Mouse (Mus musculus) right cerebral cortex, adult 2 months (tissue): ENCODE measurements around the gene Tango6.
"Not testable (repeated sequence)": the region's sequence is repeated elsewhere in the genome, so short reads cannot be mapped to it uniquely, and the experiment has no call there.

ENCODE experiments used
- DNase-seq, 2 experiments: peaks; one replicate each; pipeline ENCODE4 v3.0.0; 2021 to 2022; ENCODE audit warnings: low spot score in 2 of 2

Gene Tango6

DNA sequence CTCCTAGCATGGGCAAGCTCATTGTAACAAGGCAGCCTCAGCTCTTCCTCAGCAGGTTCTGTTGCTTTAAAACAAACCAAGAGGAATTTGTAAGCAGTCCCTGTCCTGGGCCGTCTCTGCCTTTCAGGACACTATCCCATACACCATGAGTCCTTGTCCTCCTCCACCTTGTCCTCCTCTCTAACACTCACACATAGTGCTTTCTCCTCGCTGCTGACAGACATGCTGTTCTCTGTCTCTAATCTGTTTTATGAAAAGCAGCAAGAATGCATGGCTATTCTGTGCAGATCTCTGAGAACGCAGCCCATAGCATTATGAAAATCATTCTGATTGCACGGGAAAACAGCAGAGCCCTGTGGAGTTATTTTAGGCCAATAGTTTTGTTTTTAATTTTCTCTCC is 78.4 kb downstream of the Tango6 start:
- peak in 1 of 2 experiments; percentile 11 for DNase-seq

DNA sequence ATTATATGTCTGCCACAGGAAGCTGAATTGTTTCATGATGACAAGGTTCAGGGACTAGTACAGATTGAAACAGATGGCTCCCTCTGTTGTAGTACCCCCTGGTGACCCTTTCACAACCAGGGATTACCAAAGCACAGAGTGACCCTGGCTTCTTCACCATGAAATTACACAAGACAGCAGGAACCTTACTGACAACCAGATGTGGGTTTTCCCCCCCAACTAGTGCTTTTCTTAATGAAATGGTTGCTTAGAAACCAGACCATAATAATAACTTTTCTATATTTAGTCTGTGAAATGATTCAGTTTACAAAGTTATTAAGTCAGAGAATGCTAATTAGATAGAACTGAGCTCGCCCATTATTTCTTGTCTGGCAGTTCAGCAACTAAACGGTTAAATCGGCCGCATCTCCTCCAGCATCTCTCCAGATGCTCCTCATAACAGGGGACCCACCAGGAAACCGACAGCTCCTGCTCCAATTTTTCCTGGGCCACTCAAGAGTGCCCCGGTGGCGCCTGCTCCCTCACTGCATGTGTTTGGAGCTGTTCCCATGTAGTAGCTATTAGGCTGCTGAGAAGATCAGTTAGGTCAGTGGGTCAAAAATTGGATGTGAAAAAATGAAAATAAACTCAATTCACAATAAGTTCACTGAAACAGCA is 79.1 kb downstream of the Tango6 start:
- no peak for DNase-seq

DNA sequence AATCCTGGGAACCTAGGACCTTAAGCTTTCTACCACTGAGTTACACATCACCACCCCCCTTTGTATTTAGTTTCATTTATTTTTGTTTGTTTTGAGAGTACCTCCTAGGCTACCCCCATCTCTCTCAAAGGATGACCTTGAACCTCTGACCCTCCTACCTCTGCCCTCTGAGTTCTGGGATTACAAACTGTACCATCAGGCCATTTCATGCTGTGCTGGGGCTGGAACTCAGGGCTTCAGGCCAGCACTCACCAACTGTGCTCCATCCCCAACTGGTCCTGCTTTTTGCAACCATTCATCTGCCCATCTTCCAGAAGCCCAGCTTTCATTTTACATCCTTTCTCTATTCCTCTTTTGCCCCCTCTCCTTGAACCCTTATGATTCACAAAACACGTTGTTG is 81.7 kb downstream of the Tango6 start:
- no peak for DNase-seq

DNA sequence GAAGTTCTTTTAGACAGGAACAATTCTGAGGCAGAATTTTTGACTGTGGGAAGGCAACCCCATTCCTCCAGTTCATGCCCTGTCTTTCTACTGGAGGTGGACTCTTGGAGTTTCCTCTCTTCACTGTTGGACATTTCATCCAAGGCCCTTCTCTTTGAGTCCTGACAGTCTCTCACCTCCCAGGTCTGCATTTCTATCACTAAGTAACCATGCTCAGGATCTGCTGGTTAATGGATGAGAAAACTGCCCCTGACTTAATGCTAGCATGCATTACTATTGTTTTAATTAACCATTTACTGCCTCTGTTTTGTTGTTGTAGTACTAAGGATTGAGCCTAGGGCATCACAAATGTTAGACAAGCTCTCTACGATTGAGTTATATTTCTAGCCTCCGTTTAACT is 82.7 kb downstream of the Tango6 start:
- DNase-seq: no peak

DNA sequence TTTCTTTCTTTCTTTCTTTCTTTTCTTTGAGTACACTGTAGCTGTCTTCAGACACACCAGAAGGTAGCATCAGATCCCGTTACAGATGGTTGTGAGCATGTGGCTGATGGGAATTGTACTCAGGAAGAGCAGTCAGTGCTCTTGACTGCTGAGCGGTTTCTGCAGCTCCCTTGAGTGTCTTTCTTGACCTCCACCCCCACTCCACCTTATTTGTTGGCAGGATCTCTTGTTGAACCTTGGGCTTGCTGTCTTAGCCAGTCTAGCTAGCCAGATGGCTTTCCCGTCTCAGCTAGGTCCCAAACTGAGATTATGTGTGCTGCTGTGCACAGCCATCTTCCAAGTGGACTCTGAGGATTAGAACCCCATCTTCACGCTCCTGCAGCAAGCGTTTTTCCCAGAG is 83.9 kb downstream of the Tango6 start:
- DNase-seq: no peak

DNA sequence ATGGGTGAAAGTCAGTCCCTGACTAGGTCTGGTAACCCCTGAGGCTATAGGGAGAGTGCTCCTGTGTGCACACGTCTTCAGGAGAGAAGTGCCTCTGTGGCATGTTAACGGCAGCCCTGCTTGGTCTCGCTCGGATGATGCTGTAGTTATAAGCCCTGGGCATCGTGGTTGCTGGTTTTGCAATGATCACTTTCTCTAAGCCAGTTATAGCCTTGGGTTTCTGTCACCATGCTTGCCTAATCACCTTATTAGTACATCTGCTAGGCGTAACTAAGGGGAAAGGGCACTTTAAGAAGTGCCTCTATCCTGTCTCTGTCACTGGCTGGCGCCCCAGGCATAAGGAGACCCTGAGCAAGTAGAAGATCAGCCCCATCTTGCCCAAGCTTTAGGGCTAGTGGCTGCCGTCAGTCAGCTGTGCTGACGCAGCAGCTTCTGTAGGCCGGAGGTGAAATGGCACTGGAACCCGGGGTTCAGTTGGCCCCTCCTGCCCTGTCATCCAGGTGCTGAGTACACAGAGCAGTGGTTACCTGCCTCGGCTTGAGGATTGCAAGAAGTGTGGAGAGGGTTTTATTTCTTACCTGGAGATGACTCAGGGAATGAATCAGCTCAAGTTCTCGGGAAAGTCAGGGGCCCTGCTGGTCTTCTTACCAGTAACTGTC is 86.4 kb downstream of the Tango6 start:
- DNase-seq: no peak

DNA sequence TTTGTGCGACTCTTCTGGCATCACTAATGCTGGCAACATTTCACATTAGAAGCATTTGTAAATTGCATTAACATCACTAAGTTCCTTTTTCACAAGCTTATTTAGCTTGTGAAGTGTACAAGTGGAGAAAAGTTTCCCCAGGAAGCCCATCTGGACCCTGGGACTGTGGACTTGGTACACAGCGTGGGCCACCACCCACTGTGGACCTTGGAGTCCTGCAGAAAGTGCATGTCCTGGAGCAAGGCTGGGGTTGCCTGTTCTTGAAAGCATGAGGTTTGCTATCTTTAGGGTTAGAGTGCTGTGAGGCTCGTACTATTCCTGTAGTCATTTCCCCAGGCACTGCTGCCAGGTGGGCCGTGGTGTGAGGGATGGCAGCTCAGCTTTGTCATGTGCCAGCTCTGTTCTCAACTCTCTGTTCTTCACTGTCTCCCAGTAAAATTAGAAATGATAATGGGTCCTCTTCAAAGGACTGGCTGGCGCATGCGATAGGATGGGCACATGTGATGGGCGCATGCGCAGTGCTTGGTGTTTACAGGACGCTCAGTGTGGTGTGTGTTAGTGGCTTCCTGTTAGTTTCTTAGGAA is 87.8 kb downstream of the Tango6 start:
- peak; percentile 49 to 53 for DNase-seq

DNA sequence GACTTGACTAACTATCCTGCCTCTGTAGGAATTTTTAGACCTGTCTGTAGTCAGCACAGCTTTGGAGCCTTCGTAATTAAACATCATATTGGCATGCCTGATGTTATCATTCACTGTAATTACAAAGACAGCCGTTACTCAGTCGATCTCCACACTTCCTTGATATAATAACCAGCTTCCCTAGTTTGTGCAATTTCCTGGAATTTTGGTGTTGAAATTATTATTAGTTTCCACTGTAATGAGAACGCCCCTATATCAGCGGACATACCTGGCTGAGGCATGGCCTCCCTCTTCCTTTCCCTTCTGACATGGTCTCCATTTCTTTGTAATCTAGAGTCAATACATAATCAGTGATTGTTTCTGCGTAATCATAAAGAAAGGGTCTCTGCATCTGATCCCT is 89.2 kb downstream of the Tango6 start:
- no peak for DNase-seq

DNA sequence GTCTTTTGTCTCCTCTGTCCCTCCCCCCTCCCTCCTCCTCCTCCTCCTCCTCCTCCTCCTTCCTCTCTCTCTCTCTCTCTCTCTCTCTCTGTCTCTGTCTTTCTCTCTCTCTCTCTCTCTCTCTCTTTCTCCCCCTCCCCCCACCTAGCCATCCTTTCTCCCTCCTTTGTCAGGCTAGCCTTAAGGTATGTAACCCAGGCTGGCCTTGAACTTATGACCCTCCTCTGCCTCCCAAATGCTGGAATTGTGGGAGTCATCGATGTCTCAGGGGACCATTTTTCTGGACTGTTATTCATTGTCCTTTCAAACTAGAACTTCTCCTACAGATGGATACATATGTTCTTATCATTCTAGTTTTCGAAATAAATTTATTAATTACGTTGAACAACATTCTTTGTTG is 89.6 kb downstream of the Tango6 start:
- no peak for DNase-seq

DNA sequence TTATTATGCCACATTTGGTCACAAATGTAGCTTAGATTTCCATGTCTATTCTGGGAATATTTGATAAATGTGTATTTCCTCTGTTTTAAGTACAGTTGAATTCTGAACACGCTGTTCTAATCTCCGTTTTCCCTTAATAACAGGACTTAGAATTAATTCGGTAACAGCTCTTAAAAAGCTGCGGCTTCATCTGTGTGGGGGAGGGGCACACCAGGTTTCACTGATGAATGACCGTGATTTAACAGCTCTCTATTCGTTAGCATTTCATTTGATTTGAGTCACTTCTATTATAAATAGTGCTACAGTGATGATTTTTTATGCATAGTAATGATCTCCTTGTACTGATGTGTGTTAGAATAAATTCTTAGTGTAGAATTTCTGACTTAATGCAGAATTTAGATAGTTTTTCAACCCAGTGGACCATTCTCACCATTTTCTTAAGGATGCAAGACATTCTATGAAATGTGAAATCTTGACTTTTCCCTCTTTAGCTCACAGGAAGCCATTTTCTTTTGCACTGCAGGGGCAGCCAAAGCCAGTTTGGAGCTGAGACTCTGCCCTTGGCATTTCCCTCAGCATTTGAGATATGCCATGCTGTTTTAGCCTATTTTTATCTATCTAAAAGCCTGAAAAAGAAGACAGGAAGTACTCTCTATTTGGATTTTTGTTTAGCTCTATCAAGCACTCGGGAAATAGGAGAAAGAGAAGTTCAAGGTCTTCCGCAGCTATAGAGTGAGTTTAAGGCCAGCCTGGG is 91.9 kb downstream of the Tango6 start:
- peak; percentile 33 to 41 for DNase-seq

DNA sequence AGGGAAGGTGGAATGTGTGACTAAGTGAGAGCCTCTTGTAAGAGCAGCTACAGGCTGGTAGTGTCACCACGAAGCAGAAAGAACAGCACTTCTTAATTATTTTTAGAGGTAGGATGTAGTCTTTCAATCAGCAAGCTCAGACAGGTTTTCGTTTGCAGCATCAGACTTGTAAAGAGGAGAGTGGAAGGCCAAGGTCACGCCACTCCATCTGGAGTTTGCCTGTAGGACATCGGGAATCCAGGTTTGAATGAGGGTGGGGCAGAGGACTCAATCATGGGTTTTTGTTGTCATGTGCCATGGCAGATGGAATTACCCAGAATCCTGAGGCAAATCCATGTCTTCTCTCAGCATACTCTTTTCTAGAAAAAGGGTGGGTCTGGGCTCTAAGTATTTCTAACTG is 106.8 kb downstream of the Tango6 start:
- no peak for DNase-seq

DNA sequence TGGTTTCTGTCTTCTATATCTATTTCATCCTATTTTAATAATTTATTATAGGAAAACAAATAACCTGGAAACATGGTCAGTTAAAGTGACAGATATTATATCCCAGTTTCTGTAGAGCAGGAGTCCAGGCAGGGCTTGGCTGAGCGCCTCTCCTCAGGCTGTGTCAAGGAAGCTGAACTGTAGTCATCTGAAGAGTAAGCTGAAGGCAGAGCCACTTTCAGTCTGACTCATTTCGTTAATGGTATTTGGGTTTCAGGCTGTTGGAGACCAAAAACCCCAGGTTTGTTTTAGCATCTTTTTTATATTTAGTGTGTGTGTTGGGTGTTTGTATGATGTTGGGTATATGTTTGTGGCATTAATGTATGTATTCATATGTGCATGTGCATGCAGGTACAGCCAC is 112.0 kb downstream of the Tango6 start:
- no peak for DNase-seq

DNA sequence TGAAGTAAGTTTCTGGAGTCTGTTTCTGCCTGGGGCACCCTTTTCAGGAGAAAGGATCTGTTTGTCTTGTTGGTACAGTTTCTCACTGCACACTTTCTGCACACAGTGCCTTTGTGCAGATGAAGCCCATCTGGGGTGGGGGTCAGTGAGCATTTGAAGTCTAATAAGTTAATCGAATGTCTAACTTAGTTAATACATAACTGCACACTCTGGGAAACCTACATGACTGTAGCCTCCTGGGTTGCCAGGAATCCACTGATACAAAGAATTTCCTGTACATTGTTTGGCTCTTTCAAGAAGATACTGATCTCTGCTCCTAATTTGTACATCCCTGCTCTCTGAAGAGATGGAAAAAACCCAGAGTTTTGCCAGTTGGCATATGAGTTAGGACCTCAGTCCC is 117.0 kb downstream of the Tango6 start:
- no peak for DNase-seq

DNA sequence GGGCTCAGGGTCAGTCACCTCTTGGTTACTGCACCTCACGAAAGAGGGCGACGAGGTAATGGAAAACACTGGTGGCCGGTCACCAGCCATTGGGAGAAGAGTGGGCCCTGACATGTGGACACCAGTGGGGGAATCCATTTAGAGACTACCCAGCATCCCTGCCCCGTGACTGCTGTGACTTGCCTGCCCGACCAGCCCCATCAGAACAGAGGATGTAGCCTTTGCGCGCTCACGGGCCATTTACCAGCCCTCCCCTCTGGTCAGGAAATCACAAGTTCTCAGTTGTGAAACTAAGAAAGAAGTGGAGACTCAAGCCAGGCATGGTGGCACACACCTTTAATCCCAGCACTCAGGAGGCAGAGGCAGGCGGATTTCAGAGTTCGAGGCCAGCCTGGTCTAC is 118.4 kb downstream of the Tango6 start:
- no peak for DNase-seq

DNA sequence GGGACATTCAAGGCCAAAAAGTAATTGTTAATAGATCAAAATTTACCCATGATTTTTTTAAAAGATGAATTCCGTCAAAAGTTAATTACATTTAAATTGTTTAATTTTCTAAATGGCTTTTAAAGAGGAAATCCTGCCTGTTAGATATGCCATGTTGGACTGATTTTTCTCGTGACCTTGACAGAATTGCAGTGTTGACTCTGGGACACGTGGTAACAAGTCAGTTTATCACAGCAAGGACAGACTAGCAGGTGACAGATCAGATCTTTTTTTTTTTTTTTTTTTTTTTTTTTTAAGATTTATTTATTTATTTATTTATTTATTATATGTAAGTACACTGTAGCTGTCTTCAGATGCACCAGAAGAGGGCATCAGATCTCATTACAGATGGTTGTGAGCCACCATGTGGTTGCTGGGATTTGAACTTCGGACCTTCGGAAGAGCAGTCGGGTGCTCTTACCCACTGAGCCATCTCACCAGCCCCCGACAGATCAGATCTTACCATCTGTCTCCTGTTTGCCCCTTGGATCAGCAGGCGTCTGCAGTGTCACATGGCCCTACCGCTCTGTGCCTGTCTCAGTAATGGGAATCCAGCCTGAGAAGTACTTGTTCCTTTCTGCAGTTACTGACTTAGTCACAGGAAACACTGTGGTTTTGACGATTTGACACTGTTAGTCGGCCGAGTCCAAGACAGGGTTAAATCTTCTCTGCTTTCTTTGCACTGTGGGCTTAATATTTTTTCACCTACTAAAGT is 119.7 kb downstream of the Tango6 start:
- not testable (repeated sequence) for DNase-seq

DNA sequence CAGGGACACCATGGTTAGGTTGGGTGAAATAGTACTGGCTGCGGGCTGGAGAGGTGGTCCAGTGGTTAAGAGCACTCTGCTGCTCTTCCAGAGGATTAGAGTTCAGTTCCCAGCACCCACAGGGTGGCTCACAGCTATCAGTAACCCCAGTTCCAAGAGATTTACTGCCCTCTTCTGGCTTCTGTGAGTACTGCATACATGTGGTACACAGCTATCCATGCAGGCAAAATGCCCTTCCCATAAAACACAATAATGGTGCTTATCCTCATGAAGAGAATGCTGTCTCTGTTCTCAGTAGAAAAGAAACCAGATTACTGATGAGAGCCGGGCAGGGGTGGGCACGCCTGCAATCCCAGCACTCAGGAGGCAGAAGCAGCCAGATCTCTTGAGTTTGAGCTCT is 123.0 kb downstream of the Tango6 start:
- DNase-seq: no peak

DNA sequence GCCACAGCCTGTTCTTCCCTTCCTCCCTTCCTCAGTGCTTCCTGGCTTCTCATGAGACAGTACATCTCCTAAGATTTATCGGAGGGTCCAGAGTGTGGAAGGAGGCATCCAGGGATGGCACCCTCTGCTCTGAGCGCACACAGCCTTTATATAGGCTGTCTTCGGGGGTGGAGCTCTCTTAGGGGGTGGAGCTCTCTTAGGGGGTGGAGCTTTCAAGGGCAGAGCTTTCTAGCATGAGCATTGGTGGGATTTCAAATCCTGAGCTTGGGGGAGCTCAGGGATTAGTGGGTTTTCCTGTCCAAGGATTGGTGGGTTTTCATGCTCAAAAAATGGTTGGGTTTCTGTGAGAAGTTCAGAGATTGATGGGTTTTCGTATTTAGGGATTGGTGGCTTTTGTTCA is 124.6 kb downstream of the Tango6 start:
- DNase-seq: no peak

DNA sequence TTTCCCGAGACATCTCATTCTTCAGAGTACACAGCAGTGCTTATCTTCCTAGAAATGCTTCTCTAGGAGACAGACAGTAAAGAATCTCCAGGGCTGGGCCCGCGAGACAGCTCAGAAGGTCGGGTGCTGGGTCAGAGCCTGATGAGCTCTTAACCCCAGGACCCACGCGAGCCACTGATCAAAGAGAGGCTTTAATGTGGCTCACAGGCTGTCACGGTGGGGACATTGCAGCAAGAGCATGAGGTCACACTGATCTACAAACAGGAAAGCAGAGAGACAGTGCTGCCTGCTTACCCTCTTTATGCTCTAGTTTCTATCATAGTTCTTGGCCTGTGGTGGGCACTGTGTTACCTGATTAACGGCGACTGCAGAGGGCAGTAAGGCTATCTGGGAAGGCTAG is 126.9 kb downstream of the Tango6 start:
- DNase-seq: no peak

DNA sequence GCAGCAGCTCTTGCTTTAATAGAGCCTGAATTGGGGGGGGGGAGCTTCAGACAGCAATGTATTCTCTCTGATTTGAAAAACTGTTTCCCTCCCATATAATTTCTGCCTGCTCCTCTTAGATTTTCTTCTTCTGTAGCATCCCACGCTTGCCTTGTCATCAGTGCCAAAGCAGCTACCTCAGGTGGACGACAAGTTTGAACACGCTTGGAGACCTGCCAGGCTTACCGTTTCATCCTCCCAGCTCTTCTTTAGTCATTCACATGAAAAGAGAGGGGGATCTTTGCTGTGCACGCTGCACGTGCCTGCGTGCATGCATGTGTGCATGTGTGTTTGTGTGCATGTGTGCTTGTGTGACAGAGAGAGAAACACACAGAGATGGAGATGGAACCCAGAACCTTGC is 127.5 kb downstream of the Tango6 start:
- DNase-seq: peak; percentile 62 to 69

DNA sequence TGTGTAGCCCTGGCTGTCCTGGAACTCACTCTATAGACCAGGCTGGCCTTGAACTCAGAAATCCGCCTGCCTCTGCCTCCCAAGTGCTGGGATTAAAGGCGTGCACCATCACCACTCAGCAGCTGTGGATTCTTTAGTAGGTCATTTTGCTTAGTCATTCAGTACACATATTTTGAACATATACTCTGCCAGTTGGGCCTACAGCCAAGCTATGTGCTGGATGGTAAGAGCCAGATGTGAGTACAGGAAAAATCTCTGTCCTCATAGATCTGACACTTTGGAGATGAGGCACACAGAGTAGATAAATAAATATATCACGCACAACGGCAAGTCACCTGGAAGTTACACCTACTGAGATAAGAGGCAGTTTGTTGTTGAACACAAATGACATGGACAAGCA is 129.7 kb downstream of the Tango6 start:
- no peak for DNase-seq

DNA sequence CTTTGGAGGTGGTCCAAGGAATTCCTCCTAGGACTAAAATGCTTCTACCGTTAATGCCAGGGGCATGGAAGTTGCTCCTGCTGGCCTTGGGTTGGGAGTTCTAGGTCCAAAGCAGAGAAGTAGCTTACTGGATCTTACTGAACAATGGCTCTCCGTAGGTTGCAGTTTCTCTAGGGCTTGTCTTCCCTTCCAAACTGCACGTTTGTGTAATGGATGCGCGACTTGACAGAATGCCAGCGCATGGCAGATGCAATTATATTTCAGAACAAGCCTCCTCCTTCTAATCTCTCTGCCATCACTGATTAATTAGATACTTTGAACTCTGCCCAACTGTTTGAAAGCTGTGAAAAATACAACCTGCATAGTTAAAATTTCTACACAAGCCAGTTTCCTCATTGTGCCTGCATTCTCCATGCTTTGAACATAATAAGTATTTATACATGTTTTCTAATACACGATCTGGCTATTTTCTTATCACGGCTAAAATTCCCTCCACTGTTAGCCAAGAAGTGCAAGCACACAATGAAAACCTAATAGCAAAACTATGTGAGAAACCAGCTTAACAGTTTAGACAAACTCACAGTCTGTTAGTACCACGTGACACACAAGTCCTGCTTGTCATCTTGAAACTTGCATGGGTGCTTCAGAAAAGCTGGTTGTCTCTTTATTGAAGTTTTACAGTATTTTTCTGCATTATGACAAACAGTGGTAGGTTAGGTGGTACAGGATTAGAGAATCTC is 133.7 kb downstream of the Tango6 start:
- DNase-seq: peak in 1 of 2 experiments; percentile 11
